Mouse (Mus musculus): ENCODE data around the gene Kxd1. TPM values are rescaled to one million over a fixed set of nuclear protein-coding genes. Genes with fewer than 3 reads are reported as not detected.

The Kxd1 gene
- polyA plus RNA-seq, 1 experiment: 82.2 TPM

DNA sequence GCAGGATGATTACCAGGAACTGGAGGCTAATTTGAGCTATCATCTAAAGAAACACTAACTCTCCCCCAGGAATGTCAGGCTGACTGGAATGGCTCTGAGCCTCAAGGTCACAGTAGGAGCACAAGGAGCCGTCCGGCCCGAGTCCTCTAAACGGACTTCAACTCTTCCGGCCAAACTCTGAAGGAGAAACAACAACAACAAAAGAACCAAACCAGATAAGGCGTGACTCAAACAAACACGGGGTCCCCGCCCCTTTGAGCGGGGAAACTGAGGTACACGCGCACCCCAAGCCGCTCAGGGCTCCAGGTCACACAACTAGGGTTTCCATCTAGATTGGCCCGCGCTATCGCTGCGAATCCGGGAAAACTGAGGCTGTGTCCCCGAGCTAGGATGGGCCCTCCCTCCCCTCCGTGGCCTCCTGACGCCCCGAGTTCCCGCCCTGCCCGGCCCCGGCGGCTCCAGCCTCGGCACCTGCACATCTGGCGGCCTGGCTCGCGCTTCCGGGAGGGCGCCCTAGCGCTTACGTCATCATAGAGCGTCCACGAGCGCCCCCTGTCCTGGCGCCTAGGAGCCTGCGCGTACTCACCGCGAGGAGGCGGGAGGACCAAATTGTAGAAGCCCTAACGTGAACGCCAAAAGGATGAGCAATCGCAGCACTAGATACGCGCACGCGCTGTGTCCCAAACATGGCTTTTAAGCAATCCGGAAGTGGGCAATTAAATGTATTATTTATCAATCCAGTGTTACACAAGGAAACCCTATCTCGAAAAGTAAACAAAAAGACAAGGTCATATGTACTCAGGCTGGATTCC is 5.0 kb downstream of the Kxd1 start:
- H3K4me3 ChIP-seq (ENCODE audit: insufficient read depth, low read length): peak overlapping the region; percentile 86
- peaks cover 20% of the 10 kb centered on the region for H3K4me1 ChIP-seq (ENCODE audit: control insufficient read depth, insufficient read depth, low read length)
- peak overlapping the region; percentile 83 for H3K27ac ChIP-seq (ENCODE audit: insufficient read depth, low read depth, low read length)
- TF ChIP-seq CTCF (IDR thresholded peaks at IDR 0.05; ENCODE audit: low read depth, low read length): no peak
- TF ChIP-seq POLR2A (IDR thresholded peaks at IDR 0.05; ENCODE audit: borderline replicate concordance, low read depth, low read length): 0 out of 2 replicates have a peak, but pooled peaks have one; percentile 2

DNA sequence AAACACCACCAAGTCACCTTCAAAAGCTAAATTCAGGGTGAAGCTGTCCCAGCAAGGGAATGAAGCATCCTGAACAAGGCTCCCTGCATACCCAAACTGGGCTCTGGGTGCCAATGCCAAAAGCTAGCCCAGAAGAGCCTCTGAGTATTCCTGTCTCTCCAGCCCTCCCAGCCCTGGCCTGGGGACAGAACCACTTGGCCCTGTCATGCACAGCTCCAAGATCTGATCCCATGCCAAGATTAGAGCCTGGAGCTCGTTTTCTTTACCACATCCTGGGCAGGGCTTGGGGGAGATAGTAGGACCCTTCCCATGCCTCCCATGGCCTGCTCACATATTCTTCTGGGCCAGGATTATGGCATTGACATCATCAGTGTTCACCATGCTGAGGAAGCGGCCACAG is 8.2 kb downstream of the Kxd1 start:
- TF ChIP-seq POLR2A (IDR thresholded peaks at IDR 0.05; ENCODE audit: borderline replicate concordance, low read depth, low read length): no peak
- TF ChIP-seq CTCF (IDR thresholded peaks at IDR 0.05; ENCODE audit: low read depth, low read length): no peak
- H3K4me1 ChIP-seq (ENCODE audit: control insufficient read depth, insufficient read depth, low read length): peaks cover 15% of the 10 kb centered on the region
- H3K27ac ChIP-seq (ENCODE audit: insufficient read depth, low read depth, low read length): no peak overlapping the region
- no peak overlapping the region for H3K4me3 ChIP-seq (ENCODE audit: insufficient read depth, low read length)

DNA sequence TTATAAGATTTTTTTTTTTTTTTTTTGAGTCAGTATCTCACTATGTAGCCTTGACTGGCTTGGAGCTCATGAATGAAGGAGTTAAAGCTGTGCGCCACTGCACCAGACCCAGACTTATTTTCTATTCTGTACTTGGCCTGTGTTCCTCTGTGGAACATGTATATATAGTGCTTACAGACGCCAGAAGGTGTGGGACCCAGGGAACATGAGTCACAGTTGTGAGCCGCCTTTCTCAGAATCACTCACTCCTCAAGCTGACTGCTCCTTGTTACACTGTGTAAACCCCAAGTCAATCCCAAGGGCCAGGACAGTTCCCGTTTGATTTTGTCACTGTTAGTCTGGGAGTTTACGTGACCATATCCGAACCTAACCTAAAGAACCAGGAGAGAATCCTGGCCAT is 8.7 kb downstream of the Kxd1 start:
- no peak overlapping the region for H3K4me3 ChIP-seq (ENCODE audit: insufficient read depth, low read length)
- H3K27ac ChIP-seq (ENCODE audit: insufficient read depth, low read depth, low read length): no peak overlapping the region
- TF ChIP-seq CTCF (IDR thresholded peaks at IDR 0.05; ENCODE audit: low read depth, low read length) (no peak), POLR2A (IDR thresholded peaks at IDR 0.05; ENCODE audit: borderline replicate concordance, low read depth, low read length) (no peak)
- H3K4me1 ChIP-seq (ENCODE audit: control insufficient read depth, insufficient read depth, low read length): peaks cover 15% of the 10 kb centered on the region

DNA sequence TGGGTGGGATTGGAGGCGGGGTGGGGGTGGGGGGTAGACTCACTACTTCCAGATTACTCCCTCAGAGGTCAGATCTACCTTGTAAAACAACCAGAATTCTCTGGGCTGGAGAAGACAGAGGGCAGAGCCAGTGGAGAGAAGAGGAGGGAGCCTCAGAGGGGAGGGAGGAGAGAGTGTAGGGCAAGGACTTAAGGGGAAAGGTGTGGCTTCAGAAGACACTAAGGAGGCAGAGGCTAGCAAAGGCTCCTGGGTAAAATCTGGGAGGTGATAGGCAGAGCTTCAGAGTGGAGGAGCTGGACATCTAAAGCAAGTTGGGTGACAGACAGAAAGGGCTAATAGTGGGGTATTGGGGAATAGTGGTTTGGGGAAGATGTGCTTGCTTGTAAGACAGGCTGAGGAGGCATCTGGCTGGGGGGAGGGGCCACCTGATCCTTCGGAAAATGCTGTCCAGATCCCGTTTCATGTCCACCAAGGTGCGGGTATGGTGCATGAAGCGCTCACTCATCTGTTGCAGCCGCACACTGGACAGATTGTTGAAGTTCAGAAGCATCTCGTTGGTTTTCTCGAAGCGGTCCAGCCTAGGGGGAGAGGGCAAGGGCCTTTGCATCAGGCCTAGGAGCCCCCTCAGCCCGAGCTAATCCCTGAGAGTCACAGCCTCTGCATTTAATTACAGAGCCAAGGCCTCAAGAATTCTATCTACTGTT is 9.7 kb downstream of the Kxd1 start:
- Histone ChIP-seq H3K4me3 (ENCODE audit: insufficient read depth, low read length) (no peak overlapping the region), H3K27ac (ENCODE audit: insufficient read depth, low read depth, low read length) (no peak overlapping the region), H3K4me1 (ENCODE audit: control insufficient read depth, insufficient read depth, low read length) (peaks cover 16% of the 10 kb centered on the region)
- TF ChIP-seq POLR2A (IDR thresholded peaks at IDR 0.05; ENCODE audit: borderline replicate concordance, low read depth, low read length): no peak
- TF ChIP-seq CTCF (IDR thresholded peaks at IDR 0.05; ENCODE audit: low read depth, low read length): no peak

DNA sequence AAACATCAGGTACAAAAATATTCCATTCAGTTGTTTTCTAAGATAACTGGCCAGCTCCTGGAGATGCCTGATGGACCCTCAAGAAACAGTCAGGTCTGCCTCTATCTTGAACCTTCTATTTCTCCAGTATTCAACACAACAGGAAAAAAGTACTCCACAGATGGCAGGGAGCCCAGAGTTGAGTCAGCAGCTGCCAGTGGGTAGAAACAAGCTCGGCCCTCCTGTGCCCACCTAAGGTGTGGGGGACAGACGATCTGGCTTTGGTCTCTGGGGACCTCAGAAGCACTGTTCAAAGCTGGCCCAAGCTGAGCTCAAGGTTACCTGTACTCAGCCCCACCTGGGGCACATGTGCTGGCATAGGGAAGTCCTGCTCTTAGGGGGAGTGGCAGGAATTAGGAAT is 14.3 kb downstream of the Kxd1 start:
- Histone ChIP-seq H3K4me1 (ENCODE audit: control insufficient read depth, insufficient read depth, low read length) (peaks cover 23% of the 10 kb centered on the region), H3K27ac (ENCODE audit: insufficient read depth, low read depth, low read length) (no peak overlapping the region), H3K4me3 (ENCODE audit: insufficient read depth, low read length) (no peak overlapping the region)
- TF ChIP-seq POLR2A (IDR thresholded peaks at IDR 0.05; ENCODE audit: borderline replicate concordance, low read depth, low read length): no peak
- TF ChIP-seq CTCF (IDR thresholded peaks at IDR 0.05; ENCODE audit: low read depth, low read length): no peak

DNA sequence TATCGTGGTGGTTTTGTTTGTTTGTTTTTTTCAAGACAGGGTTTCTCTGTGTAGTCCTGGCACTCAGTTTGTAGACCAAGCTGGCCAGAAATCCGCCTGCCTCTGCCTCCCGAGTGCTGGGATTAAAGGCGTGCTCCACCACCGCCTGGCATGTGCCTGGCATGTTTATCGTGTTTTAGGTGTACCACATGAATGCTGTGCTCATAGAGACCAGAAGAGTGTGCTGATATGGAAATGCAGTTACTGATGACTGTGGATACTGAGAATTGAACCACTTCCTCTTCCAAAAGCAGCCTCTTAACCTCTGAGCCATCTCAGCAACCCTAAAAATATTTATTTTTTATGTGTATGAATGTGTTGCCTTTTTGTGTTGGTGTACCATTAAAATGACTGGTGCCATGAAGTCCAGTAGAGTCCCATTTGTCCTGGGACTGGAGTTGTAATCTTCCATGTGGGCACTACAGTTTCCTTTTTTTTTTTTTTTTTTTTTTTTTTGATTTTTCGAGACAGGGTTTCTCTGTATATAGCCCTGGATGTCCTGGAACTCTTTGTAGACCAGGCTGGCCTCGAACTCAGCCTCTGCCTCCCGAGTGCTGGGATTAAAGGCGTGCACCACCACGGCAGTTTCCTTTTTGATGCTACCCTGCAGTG is 15.4 kb downstream of the Kxd1 start:
- no peak for TF ChIP-seq POLR2A (IDR thresholded peaks at IDR 0.05; ENCODE audit: borderline replicate concordance, low read depth, low read length)
- no peak for TF ChIP-seq CTCF (IDR thresholded peaks at IDR 0.05; ENCODE audit: low read depth, low read length)
- Histone ChIP-seq H3K4me3 (ENCODE audit: insufficient read depth, low read length) (peak overlapping the region; percentile 97; the same call in 1 of the 2 replicates), H3K27ac (ENCODE audit: insufficient read depth, low read depth, low read length) (peak overlapping the region; percentile 94), H3K4me1 (ENCODE audit: control insufficient read depth, insufficient read depth, low read length) (peaks cover 23% of the 10 kb centered on the region)

DNA sequence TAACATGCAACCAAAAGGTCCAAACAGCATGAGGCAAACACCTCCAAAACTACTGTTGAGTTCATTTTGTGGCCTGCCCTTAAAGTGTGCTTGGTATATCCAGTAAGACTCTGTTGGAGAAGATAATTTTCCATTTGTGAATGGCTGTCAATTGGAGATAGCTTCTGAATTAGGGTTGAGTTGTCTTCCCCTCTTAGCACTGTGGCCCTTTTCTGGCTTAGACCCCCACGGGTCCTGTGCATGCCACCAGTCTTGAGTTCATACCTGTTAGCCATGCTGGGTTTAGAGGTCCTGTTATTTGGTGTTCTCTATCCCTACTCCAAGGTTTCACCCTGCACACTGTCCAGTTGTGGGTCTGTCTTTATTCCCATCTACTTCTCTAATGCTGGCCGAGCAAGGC is 16.0 kb downstream of the Kxd1 start:
- peak overlapping the region; percentile 94 for H3K27ac ChIP-seq (ENCODE audit: insufficient read depth, low read depth, low read length)
- peaks cover 23% of the 10 kb centered on the region for H3K4me1 ChIP-seq (ENCODE audit: control insufficient read depth, insufficient read depth, low read length)
- TF ChIP-seq CTCF (IDR thresholded peaks at IDR 0.05; ENCODE audit: low read depth, low read length) (no peak), POLR2A (IDR thresholded peaks at IDR 0.05; ENCODE audit: borderline replicate concordance, low read depth, low read length) (no peak)
- peak overlapping the region; percentile 97 for H3K4me3 ChIP-seq (ENCODE audit: insufficient read depth, low read length)

DNA sequence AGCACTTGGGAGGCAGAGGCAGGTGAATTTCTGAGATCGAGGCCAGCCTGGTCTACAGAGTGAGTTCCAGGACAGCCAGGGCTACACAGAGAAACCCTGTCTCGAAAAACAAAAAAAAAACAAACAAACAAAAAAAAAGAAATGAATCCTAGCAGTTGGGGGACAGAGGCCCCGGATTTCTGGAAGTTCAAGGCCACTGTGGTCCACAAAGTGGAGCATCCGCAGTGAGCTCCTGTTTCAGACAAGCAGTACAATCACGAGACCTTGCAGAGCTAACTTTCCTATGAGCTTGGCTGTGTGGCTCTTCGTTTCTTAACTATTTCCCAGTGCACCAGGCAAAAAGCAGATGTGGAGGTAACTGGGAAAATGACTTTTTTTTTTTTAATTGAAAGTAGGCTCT is 16.6 kb downstream of the Kxd1 start:
- H3K4me3 ChIP-seq (ENCODE audit: insufficient read depth, low read length): peak overlapping the region; percentile 97
- peaks cover 23% of the 10 kb centered on the region for H3K4me1 ChIP-seq (ENCODE audit: control insufficient read depth, insufficient read depth, low read length)
- peak overlapping the region; percentile 94 for H3K27ac ChIP-seq (ENCODE audit: insufficient read depth, low read depth, low read length)

DNA sequence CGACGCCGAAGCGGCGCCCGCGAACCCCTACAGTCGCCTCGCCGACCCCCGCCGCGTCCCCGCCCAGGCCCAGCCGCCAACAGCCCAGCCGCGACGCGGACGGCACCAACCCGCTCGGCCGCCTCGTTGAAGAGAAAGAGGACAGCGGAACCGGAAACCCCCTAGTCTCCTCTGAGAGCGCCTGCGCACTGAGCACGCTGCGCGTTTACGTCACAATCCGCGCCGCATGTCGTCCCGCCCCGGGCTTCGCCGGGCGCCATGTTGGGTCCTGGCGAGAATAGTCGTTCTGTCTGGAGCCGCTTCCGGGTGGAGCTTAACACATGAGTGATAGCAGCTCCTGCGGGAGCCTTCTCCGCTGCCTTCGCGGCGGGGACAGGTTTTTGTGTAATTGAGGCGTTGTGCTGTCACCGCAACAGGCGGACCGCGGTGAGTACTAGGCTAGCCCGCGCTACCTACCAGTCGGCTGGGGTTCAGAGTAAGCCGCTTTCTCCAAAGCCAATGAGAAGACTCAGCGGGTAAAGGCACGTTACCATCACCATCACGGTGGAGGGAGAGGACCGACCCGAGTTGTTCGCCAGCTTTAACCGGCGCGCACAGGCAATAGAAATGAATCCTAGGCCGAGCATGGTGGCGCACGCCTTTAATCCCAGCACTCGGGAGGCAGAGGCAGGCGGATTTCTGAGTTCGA is 17.4 kb downstream of the Kxd1 start, which contains the start of gene Uba52:
Uba52 (minus strand) TSS at position 574 of the 688 bp plus-strand sequence.
- peak within 1 kb of the TSS; percentile 97 for H3K4me3 ChIP-seq (ENCODE audit: insufficient read depth, low read length)
- peak within 1 kb of the TSS; percentile 94 for H3K27ac ChIP-seq (ENCODE audit: insufficient read depth, low read depth, low read length)
- TF ChIP-seq POLR2A (IDR thresholded peaks at IDR 0.05; ENCODE audit: borderline replicate concordance, low read depth, low read length) (peak; percentile 23; the same call in 1 of the 2 replicates), CTCF (IDR thresholded peaks at IDR 0.05; ENCODE audit: low read depth, low read length) (no peak)
- H3K4me1 ChIP-seq (ENCODE audit: control insufficient read depth, insufficient read depth, low read length): peaks cover 23% of the 10 kb centered on the region
